In the genomic region with DNA sequence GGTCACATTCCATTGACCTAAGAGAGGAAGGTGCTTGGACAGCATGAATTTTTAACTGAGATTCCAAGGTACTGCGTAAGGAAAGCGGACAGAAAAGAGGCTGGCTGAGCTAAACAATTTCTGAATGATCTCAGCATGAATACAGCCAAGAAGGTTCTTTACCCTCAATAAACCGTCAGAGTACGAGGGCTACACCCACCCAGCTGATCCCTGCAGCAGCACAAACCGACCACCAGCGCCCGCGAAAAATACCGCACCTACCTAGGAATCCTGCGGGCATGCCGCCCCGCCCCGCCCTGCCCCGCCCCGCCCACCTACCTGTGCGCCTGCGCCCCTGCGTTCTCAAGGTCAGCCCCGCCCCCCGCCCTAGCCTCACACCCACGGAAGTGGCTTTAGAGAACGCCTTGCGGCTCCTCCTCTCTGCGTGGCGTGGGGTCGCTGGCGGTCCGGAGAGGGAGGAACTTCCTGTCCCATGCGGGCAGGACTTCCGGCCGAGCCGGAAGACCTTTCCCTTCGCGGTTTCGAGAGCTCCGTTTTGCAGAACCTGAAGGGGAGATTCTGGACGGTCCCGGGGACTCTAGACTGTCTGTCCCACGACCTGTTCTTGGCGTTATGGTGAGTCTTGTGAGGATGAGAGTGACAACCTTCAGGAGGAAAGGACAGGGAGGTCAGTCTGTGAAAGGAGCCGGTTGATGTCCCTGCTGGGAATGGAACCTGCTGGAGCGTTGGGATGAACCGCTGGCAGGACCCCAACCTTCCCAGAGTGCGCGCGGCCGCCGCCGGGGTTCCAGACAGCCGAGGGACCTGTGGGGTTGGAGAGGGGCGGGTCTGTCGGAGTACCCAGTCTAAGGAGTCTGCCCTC, we compare ENCODE assay signal across 1 mouse cellular context.
TF ChIP-seq lines count a peak whose summit lies in the region.

A gene (plus strand): TSS at position 477 of the 862 bp plus-strand sequence.

TF ChIP-seq in CH12.LX, 34 proteins besides CTCF, POLR2A, EP300 and RAD21 (continued from another document):
- peak; percentile 76; the same call in 1 of the 2 replicates for TF ChIP-seq KAT2A (IDR thresholded peaks at IDR 0.05; ENCODE audit: insufficient replicate concordance, low read length)
- TF ChIP-seq IRF4 (IDR thresholded peaks at IDR 0.05; ENCODE audit: low read depth, low read length), result peak; percentile 63
- TF ChIP-seq MEF2A (IDR thresholded peaks at IDR 0.05; ENCODE audit: borderline replicate concordance, low read depth, low read length), result 0 out of 2 replicates have a peak, but pooled peaks have one; percentile 19
- no peak for TF ChIP-seq SMC3 (IDR thresholded peaks at IDR 0.05; ENCODE audit: low read depth, low read length)
- 0 out of 2 replicates have a peak, but pooled peaks have one; percentile 14 for TF ChIP-seq RCOR1 (conservative IDR thresholded peaks at IDR 0.05; ENCODE audit: low read depth, low read length)
- TF ChIP-seq NRF1 (IDR thresholded peaks at IDR 0.05; ENCODE audit: low read depth, low read length), result peak; percentile 83
- TF ChIP-seq E2F4 (IDR thresholded peaks at IDR 0.05; ENCODE audit: insufficient replicate concordance, low read depth, low read length), result peak; percentile 30; the same call in 1 of the 2 replicates
- no peak; the same call in 1 of the 2 replicates for TF ChIP-seq GABPA (IDR thresholded peaks at IDR 0.05; ENCODE audit: insufficient replicate concordance, low read depth, low read length)
- peak; percentile 48; the same call in 1 of the 2 replicates for TF ChIP-seq MAZ (IDR thresholded peaks at IDR 0.05; ENCODE audit: low read depth, low read length)
- TF ChIP-seq POLR2AphosphoS2 (IDR thresholded peaks at IDR 0.05; ENCODE audit: low read depth, low read length), result peak; percentile 47; the same call in 1 of the 2 replicates
- TF ChIP-seq NELFE (IDR thresholded peaks at IDR 0.05; ENCODE audit: low read depth, low read length), result peak; percentile 91
